ENCODE assay signal across 8 mouse cellular contexts in genomic region chr9:54559771-54560471, GRCm38 (mm10). TPM values are rescaled to one million over a fixed set of nuclear protein-coding genes. Genes with fewer than 3 reads are reported as not detected.
A peak's percentile ranks its signal among the peaks of the same experiment; 100 is the strongest.
DNase-seq lines count a peak whose midpoint lies in the region; ATAC-seq and TF ChIP-seq lines count a peak whose summit lies in the region.

TSS of gene Cib2 (minus strand) at chr9:54560218.

- peak within 1 kb of the TSS; percentile 73 for H3K4me2 ChIP-seq in forebrain, embryonic 13.5 days
- peak within 1 kb of the TSS; percentile 86 for H3K4me2 ChIP-seq in heart, postnatal 0 days (ENCODE audit: low read depth, low read length)
- peak within 1 kb of the TSS; percentile 90 for H3K4me2 ChIP-seq in liver, embryonic 16.5 days (ENCODE audit: low read depth, low read length)
- H3K4me2 ChIP-seq in neural tube, embryonic 13.5 days = peak within 1 kb of the TSS; percentile 66

- TF ChIP-seq EP300 in heart, postnatal 0 days (IDR thresholded peaks at IDR 0.05; ENCODE audit: low read depth) = no peak

- H3K9ac ChIP-seq in forebrain, embryonic 13.5 days = peak within 1 kb of the TSS; percentile 70
- 0 out of 2 replicates have a peak within 1 kb of the TSS, but pooled peaks have one; percentile 37 for H3K9ac ChIP-seq in heart, postnatal 0 days (replicated peaks; ENCODE audit: low read depth, low read length)
- peak within 1 kb of the TSS; percentile 57 for H3K9ac ChIP-seq in liver, embryonic 16.5 days (ENCODE audit: low read depth, low read length)
- peak within 1 kb of the TSS; percentile 76 for H3K9ac ChIP-seq in neural tube, embryonic 13.5 days

- peaks cover 14% of the 10 kb centered on the region for H3K4me1 ChIP-seq in E14TG2a.4 (replicated peaks; ENCODE audit: low read depth, low read length)
- H3K4me1 ChIP-seq in forebrain, embryonic 13.5 days = peaks cover 8% of the 10 kb centered on the region
- H3K4me1 ChIP-seq in heart, postnatal 0 days (ENCODE audit: control insufficient read depth, insufficient read depth) = no peaks in the 10 kb centered on the region
- H3K4me1 ChIP-seq in liver, embryonic 16.5 days (ENCODE audit: control insufficient read depth, low read depth, low read length) = peaks cover 11% of the 10 kb centered on the region
- peaks cover 10% of the 10 kb centered on the region for H3K4me1 ChIP-seq in neural tube, embryonic 13.5 days (replicated peaks)
- H3K4me1 ChIP-seq in testis, adult 2 months (ENCODE audit: control insufficient read depth, insufficient read depth, low read length) = peaks cover 3% of the 10 kb centered on the region

- peaks cover 43% of the 10 kb centered on the region for H3K27me3 ChIP-seq in E14TG2a.4 (ENCODE audit: insufficient read depth, low read length)
- no peaks in the 10 kb centered on the region; the same call in 1 of the 2 replicates for H3K27me3 ChIP-seq in forebrain, embryonic 13.5 days
- H3K27me3 ChIP-seq in heart, postnatal 0 days (ENCODE audit: control insufficient read depth, insufficient read depth, low read length) = no peaks in the 10 kb centered on the region
- H3K27me3 ChIP-seq in liver, embryonic 16.5 days (ENCODE audit: control insufficient read depth, insufficient read depth, low read depth, low read length) = peaks cover 11% of the 10 kb centered on the region
- H3K27me3 ChIP-seq in neural tube, embryonic 13.5 days = peaks cover 4% of the 10 kb centered on the region; the same call in 1 of the 2 replicates
- H3K27me3 ChIP-seq in testis, adult 2 months (ENCODE audit: control insufficient read depth, insufficient read depth, low read length) = no peaks in the 10 kb centered on the region

- peak within 1 kb of the TSS; percentile 77 for H3K4me3 ChIP-seq in E14TG2a.4 (replicated peaks; ENCODE audit: low read length)
- peak within 1 kb of the TSS; percentile 53 for H3K4me3 ChIP-seq in forebrain, embryonic 13.5 days
- H3K4me3 ChIP-seq in heart, postnatal 0 days (ENCODE audit: low read depth, low read length) = peak within 1 kb of the TSS; percentile 55
- peak within 1 kb of the TSS; percentile 66 for H3K4me3 ChIP-seq in liver, embryonic 16.5 days (ENCODE audit: low read depth, low read length)
- peak within 1 kb of the TSS; percentile 52 for H3K4me3 ChIP-seq in neural tube, embryonic 13.5 days
- H3K4me3 ChIP-seq in testis, adult 2 months (ENCODE audit: control insufficient read depth, low read depth, low read length) = peak within 1 kb of the TSS; percentile 80

- no peak for TF ChIP-seq CTCF in E14TG2a.4 (conservative IDR thresholded peaks at IDR 0.05; ENCODE audit: low read length)
- peak; percentile 36 for TF ChIP-seq CTCF in heart, postnatal 0 days (IDR thresholded peaks at IDR 0.05; ENCODE audit: low read depth)
- peak; percentile 27; the same call in 1 of the 2 replicates for TF ChIP-seq CTCF in testis, adult 2 months (IDR thresholded peaks at IDR 0.05; ENCODE audit: control insufficient read depth, insufficient read depth, insufficient replicate concordance, low read depth, low read length)

- H3K36me3 ChIP-seq in E14TG2a.4 (ENCODE audit: insufficient read depth, low read length) = no peaks in the 10 kb centered on the region
- H3K36me3 ChIP-seq in forebrain, embryonic 13.5 days (ENCODE audit: poor library complexity, severe bottlenecking) = no peaks in the 10 kb centered on the region
- no peaks in the 10 kb centered on the region for H3K36me3 ChIP-seq in heart, postnatal 0 days (replicated peaks; ENCODE audit: control insufficient read depth, insufficient read depth, low read length)
- no peaks in the 10 kb centered on the region for H3K36me3 ChIP-seq in liver, embryonic 16.5 days (ENCODE audit: control insufficient read depth, insufficient read depth)
- H3K36me3 ChIP-seq in neural tube, embryonic 13.5 days = no peaks in the 10 kb centered on the region
- no peaks in the 10 kb centered on the region for H3K36me3 ChIP-seq in testis, adult 2 months (ENCODE audit: control insufficient read depth, insufficient read depth, low read length)

- no peaks in the 10 kb centered on the region for H3K9me3 ChIP-seq in E14TG2a.4 (ENCODE audit: low read length)
- no peaks in the 10 kb centered on the region for H3K9me3 ChIP-seq in forebrain, embryonic 13.5 days (replicated peaks)
- no peaks in the 10 kb centered on the region for H3K9me3 ChIP-seq in heart, postnatal 0 days (replicated peaks; ENCODE audit: control insufficient read depth, low read length)
- no peaks in the 10 kb centered on the region for H3K9me3 ChIP-seq in liver, embryonic 16.5 days (replicated peaks; ENCODE audit: control insufficient read depth, low read length)
- no peaks in the 10 kb centered on the region for H3K9me3 ChIP-seq in neural tube, embryonic 13.5 days

- under 1% methylated on average over 52 of the region's 54 CpGs for WGBS in forebrain, embryonic 13.5 days
- under 1% methylated on average over 47 of the region's 54 CpGs for WGBS in heart, postnatal 0 days
- WGBS in liver, embryonic 16.5 days (ENCODE audit: insufficient replicate concordance) = 2% methylated on average over 54 of the region's 54 CpGs
- WGBS in neural tube, embryonic 13.5 days = 1% methylated on average over 54 of the region's 54 CpGs

- TF ChIP-seq POLR2A in testis, adult 2 months (IDR thresholded peaks at IDR 0.05; ENCODE audit: control insufficient read depth, low read depth, low read length) = no peak; the same call in 1 of the 2 replicates

- DNase-seq in c-Kit-positive CD71-positive TER-119-positive erythroid progenitor cells, embryonic 14.5 days (ENCODE audit: low spot score) = peak; percentile 62
- peak; percentile 85 for DNase-seq in heart, postnatal 0 days (ENCODE audit: low spot score)
- DNase-seq in kidney, postnatal 4 days = peak; percentile 87 to 92

- peak; percentile 97 for ATAC-seq in forebrain, embryonic 13.5 days
- ATAC-seq in heart, postnatal 0 days (ENCODE audit: insufficient read depth, low read depth) = peak; percentile 98
- ATAC-seq in liver, embryonic 16.5 days (ENCODE audit: low read depth) = peak; percentile 97
- ATAC-seq in neural tube, embryonic 13.5 days (ENCODE audit: low read depth) = peak; percentile 95

- H3K27ac ChIP-seq in forebrain, embryonic 13.5 days = no peak within 1 kb of the TSS
- no peak within 1 kb of the TSS for H3K27ac ChIP-seq in heart, postnatal 0 days (ENCODE audit: low read depth)
- H3K27ac ChIP-seq in liver, embryonic 16.5 days (ENCODE audit: low read length) = no peak within 1 kb of the TSS
- 0 out of 2 replicates have a peak within 1 kb of the TSS, but pooled peaks have one; percentile 2 for H3K27ac ChIP-seq in neural tube, embryonic 13.5 days (replicated peaks)
- no peak within 1 kb of the TSS for H3K27ac ChIP-seq in testis, adult 2 months (ENCODE audit: control insufficient read depth, insufficient read depth, low read depth, low read length)

RNA-seq across cellular contexts. Expression of gene Cib2, which starts in this region (rescaled TPM):
- 27.0 and 28.9 TPM in 2 replicates for polyA plus RNA-seq in forebrain, embryonic 13.5 days (2015; fragmentation: Nextera tagmentation; extraction: Ambion mirVana)
- total RNA-seq in heart, postnatal 0 days (2014; rRNA removed; ENCODE audit: low replicate concordance) = 4.5 TPM in 1 of 2 replicates, not detected in the other
- polyA plus RNA-seq in heart, postnatal 0 days (2015; fragmentation: Nextera tagmentation; extraction: Ambion mirVana) = 2.0 and 2.4 TPM in 2 replicates
- 1.4 and 1.5 TPM in 2 replicates for polyA plus RNA-seq in liver, embryonic 16.5 days (2015; fragmentation: Nextera tagmentation; extraction: Ambion mirVana)
- 45.9 and 46.2 TPM in 2 replicates for polyA plus RNA-seq in neural tube, embryonic 13.5 days (2015; fragmentation: Nextera tagmentation; extraction: Ambion mirVana)
- 3.2 and 3.6 TPM in 2 replicates for polyA plus RNA-seq in testis, adult 2 months (2012; rRNA removed)
